Mouse (Mus musculus): ENCODE data around the gene Naa38.

Naa38 gene

GRCm38 (mm10) chr11:69400083-69400850 is 5.0 kb downstream of the Naa38 start:
- no peak for DNase-seq (ENCODE audit: low spot score in 2 of 2)

GRCm38 (mm10) chr11:69401210-69401637 is 5.9 kb downstream of the Naa38 start:
- peak; percentile 63 to 84 for DNase-seq (ENCODE audit: low spot score in 2 of 2)

DNA sequence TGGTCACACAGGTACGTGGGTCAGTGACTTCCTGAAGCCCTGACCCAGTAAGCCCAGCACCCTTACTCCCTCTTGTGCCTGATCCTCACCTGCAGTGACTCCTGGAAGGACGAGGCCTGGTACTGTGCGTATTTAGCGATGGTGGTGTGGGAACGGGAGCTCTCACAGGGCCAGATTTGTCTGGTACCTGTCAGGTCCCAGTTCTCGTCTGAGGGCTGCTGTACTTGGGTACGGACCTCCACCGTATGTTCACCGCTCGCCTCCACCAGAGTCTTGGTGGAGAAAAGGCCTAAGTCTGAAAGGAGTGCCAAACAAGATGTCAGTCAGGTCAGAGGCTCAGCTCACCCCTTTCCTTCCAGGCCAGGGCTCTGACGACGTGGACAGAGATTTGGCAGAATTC is 6.7 kb downstream of the Naa38 start:
- DNase-seq (ENCODE audit: low spot score in 2 of 2): no peak

DNA sequence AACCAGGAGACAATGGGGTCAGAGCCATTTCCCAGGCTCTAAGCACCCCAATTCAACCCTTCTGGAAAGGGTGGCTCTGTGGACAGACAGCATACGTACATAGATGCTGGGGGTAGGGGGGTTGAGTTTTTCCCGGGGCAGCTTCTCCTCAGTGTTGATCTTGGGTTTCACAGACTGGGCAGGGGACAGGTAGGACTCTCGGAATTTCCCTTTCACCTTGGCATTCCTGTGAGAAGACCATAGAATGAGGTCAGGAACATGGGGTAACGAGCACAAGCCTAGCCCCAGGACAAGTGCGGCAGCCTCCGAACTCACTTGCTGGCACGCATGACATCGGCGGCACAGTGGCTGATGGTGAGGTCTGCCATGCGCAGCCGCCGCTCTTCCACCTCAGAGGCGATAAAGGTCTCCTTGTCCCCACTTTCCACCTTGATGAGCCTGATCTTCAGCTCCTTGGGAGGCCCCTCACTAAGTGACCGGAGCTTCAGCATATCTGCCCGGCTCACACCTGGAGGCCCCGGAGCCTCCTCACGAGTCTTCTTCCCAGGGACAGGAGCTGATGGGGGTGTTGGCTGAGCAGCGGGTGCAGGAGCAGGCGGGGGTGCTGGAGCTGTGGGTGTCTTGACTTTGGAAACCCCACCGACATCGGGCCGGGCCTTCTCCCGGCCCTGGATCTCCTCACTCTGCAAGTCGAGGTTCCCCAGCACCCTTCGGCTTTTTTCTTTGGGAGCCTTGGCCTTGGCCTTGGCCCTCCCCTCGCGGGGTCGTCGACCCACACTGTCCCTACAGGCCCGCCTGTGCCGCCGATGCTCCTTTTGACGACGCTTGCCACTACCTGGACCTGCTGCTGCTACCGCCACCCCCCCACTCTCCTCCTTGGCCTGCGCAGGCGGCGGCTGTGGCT is 8.7 kb downstream of the Naa38 start:
- DNase-seq (ENCODE audit: low spot score in 2 of 2): no peak

DNA sequence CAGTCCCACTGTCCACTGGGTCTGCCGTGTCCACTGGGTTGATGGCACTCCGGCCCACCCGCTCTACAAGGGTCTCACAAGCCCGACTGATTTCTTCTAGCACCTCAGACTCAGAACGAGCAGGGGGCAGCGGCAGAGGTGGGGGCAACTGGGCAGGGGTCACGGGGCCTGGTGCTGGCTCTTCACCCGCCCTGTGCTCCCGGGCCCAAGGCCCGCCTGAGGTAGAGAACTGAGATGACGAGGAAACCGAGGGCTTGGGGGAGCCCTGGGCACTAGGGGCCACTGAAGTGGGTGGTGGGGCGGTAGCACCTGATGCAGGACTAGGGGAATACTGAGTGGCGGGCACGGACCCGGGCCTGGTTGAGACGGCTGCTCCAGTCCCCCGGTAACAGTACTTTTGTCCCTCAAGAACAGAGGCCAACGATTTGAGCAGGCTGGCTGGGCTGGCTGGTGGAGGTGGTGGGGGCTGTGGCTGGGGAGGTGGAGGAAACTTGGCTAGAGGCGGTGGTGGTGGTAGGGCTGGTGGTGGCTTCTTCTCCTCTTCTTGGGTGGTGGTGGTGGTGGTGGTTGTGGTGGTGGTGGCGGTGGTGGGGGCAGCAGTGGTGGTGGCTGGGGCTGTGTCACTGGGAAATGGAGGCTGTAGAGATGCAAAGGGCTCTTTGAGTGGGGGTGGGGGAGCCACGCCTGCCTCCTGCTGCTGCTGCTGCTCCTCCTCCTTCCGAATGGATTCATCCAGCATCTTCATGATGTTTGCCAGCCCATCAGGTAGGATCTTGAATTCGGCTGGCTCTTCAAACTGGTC is 9.5 kb downstream of the Naa38 start:
- DNase-seq (ENCODE audit: low spot score in 2 of 2): no peak

GRCm38 (mm10) chr11:69405397-69406200 is 10.3 kb downstream of the Naa38 start:
- no peak for DNase-seq (ENCODE audit: low spot score in 2 of 2)

GRCm38 (mm10) chr11:69406282-69406681 is 11.0 kb downstream of the Naa38 start:
- no peak for DNase-seq (ENCODE audit: low spot score in 2 of 2)

GRCm38 (mm10) chr11:69406867-69407723 is 11.8 kb downstream of the Naa38 start:
- no peak for DNase-seq (ENCODE audit: low spot score in 2 of 2)

- DNase-seq (ENCODE audit: low spot score in 2 of 2): no peak
Measured at GRCm38 (mm10) chr11:69407724-69408004, 12.4 kb downstream of the Naa38 start.

DNA sequence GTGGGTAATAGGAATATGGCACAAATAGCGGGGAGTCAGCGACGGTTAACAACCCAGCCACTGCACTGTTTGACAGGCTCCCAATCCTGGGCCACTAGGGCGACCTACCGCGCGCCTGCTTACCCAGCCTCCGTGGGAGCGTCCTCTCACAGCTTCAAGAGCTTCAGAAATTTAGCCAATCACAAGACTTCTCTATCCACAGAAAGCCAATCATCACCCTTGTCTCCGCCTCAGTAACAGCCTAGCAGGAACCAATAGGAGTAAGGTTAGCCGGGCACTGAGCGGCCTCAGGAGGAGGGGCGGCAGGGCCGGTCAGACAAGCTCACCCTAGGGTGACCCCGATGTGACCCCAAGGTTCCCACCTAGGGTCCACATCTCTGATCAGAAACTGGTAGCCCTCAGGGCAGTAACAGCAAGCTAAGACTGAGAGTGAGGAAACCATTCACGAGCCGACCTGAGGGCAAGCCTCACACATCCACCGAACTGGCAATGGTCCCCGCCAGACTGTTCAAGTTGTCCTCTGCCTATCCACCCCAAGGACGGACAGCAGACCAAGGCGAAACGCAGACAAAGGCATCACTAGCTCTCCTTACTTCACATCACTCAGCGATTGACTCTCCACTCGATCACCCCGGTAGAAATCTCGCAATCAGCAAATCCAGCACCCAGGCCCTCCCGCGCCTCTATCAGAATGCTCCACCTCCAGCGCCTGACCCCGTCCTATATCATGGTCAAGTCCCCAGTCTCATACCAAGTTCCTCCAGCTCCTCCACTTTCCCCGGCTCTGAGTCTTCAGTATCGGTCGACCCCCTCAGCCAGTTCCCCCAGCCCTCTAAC is 13.5 kb downstream of the Naa38 start:
- DNase-seq (ENCODE audit: low spot score in 2 of 2): no peak

GRCm38 (mm10) chr11:69409378-69410044 is 14.2 kb downstream of the Naa38 start:
- peak in 1 of 2 experiments; percentile 77 for DNase-seq (ENCODE audit: low spot score in 2 of 2)

GRCm38 (mm10) chr11:69410045-69410309 is 14.7 kb downstream of the Naa38 start:
- DNase-seq (ENCODE audit: low spot score in 2 of 2): no peak

GRCm38 (mm10) chr11:69410310-69411072 is 15.2 kb downstream of the Naa38 start:
- no peak for DNase-seq (ENCODE audit: low spot score in 2 of 2)

DNA sequence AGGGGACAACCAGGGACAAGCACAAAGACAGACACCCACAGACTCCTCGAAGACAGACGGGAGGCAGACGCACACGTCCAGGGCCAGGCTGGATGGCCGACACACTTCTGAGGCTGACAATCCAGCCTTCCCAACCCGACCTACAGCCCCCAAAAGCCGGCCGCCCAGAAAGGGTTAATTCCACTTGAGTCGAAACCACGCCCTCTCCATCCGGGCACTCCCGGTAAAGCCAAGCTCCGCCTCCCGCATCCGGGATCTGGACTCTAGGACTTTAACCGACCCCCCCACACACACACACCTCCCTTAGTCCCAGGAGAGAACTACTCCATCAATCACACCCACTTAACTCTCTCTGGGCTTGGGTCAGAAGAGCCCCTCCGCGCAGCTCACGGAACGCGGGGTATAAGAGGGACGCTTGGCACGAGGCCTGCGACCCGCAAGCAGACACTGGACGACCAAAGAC is 15.8 kb downstream of the Naa38 start:
- peak; percentile 92 to 95 for DNase-seq (ENCODE audit: low spot score in 2 of 2)

DNA sequence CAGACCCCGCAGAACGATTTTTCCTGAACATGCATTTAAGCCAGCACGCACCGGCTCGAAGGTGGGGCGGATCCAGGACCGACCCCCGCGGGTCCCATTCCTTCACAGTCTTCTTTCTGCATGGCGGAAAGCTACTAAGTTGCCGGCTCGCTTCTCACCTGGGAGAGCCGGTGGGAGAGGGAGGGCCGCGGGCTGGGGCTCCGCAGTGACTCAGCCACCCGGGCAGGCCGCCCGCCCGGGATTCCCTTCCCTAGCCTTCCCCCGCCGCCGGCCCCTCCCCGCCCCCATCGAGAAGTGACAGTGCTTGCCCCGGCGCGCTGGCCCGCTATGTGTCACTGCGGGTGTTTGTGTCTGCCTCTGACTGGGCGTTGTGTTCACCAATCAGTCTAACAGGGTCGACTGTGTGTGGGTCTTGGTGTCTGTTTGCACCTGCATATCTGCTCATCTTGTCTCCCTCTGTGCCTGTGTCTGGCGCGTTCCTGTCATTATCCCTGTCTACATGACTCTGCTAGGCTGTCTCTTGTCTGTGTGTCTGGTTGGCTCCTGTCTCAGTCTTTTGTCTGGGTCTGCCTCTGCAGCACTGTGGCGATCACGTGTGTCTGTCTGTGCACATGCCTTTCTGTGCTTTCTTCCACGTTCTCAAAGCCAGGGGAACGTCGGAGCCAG is 16.4 kb downstream of the Naa38 start:
- DNase-seq (ENCODE audit: low spot score in 2 of 2): no peak

DNA sequence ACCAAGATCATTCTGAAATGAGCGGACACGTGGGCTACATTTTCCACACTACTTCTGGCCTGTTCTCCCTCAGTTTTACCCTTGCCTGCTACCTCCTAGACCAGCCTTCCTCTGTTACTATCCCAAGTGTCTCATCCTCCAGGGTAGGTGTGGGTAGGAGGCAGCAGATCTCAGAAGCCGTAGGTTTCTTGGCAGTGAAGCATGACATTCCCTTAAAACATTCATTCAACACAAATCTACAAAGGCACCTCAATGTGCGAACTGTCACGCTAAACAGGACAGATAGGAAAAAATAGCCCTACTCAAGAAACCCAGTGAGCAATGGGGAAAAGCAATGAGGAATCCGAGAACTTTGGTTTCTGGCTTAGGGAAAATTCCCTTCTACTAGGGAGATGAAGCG is 17.3 kb downstream of the Naa38 start:
- no peak for DNase-seq (ENCODE audit: low spot score in 2 of 2)
